Mouse (Mus musculus): ENCODE measurements at regions not wholly inside any gene's neighbourhood (a gene's known extent, or its start where the extent isn't known, plus 50 kb on each side); places are given as distances from the start of the nearest gene placed in this dataset.

DNA sequence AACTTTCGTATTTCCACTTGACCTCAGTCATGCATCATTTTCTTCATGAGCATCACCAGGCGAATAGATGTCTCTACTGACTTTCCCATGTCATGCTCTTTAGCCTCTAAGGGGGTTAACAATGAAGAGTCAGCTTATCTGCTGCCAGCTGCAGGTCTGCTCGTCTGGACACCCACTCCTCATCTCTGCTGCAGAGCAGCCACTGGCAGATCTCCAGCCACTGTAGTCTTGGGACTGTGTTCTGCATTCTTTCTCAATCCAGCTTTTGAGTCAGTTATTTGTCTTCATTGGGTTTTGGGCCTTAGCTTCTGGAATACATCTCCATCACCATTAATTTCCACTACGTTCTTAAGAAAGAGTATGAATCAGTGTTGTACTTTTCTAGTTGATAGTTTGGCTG, 280.0 kb downstream of the Gm5447 start:
- Histone ChIP-seq H3K4me3 (ENCODE audit: low read depth, low read length) (no peak overlapping the region), H3K27me3 (replicated peaks; ENCODE audit: control insufficient read depth, insufficient read depth, low read length) (no peaks in the 10 kb centered on the region), H3K27ac (ENCODE audit: low read depth, low read length) (no peak overlapping the region), H3K9ac (ENCODE audit: low read length) (no peak overlapping the region), H3K36me3 (ENCODE audit: control insufficient read depth, insufficient read depth, low read length) (no peaks in the 10 kb centered on the region), H3K4me1 (ENCODE audit: control insufficient read depth, insufficient read depth, low read length) (no peaks in the 10 kb centered on the region), H3K9me3 (replicated peaks; ENCODE audit: control insufficient read depth, low read length) (no peaks in the 10 kb centered on the region), H3K4me2 (ENCODE audit: low read length) (no peak overlapping the region)
- 79% methylated on average over 4 of the region's 4 CpGs for WGBS
- no peak for DNase-seq (ENCODE audit: low spot score)
- ATAC-seq = no peak

DNA sequence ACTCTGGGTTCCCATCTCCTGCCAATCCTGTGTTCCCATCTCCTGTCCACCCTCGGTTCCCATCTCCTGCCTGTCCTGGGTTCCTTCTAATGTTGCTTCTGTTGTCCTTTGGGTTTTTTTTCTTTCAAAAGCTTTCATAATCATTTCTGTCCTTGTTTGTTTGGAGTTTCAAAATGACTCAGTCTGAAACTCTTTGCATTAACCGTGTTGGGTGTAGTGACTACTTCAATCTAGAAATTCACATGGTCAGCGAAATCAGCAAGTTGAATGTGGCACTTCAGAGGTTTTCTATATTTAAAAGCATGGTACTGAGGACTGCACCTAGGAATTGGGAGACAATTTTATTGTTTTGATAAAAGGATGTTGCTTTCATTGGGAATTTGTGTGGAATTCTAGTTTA, 280.7 kb downstream of the Gm5447 start:
- Histone ChIP-seq H3K9me3 (replicated peaks; ENCODE audit: control insufficient read depth, low read length) (no peaks in the 10 kb centered on the region), H3K4me2 (ENCODE audit: low read length) (no peak overlapping the region), H3K36me3 (ENCODE audit: control insufficient read depth, insufficient read depth, low read length) (no peaks in the 10 kb centered on the region), H3K4me3 (ENCODE audit: low read depth, low read length) (no peak overlapping the region), H3K4me1 (ENCODE audit: control insufficient read depth, insufficient read depth, low read length) (no peaks in the 10 kb centered on the region), H3K27me3 (replicated peaks; ENCODE audit: control insufficient read depth, insufficient read depth, low read length) (no peaks in the 10 kb centered on the region), H3K27ac (ENCODE audit: low read depth, low read length) (no peak overlapping the region), H3K9ac (ENCODE audit: low read length) (no peak overlapping the region)
- ATAC-seq = no peak
- no peak for DNase-seq (ENCODE audit: low spot score)
- WGBS = 90% methylated on average over 3 of the region's 3 CpGs

DNA sequence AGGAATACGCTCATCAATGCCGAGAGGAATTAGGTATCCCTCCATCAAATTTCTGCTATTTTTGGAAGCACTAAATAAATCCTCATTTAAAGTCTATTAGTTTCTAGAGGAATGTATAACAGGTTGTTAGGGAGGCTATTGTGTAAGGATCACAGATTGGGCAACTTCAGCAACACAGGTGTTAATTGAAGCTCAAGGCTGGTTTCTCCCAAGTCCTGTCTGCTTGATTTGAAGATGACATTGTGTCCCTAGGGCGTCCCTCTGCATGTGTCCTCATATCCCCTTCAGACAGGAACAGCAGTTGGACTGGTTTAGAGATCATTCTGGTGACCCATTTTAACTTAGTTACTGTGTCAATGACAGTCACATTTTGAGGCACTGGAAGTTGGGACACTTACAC, 281.5 kb downstream of the Gm5447 start:
- WGBS = 88% methylated on average over 3 of the region's 3 CpGs
- H3K27me3 ChIP-seq (replicated peaks; ENCODE audit: control insufficient read depth, insufficient read depth, low read length) = no peaks in the 10 kb centered on the region
- ATAC-seq (no peak), DNase-seq (ENCODE audit: low spot score) (no peak)
- H3K4me1 ChIP-seq (ENCODE audit: control insufficient read depth, insufficient read depth, low read length) = no peaks in the 10 kb centered on the region
- H3K9ac ChIP-seq (ENCODE audit: low read length) = no peak overlapping the region
- H3K4me3 ChIP-seq (ENCODE audit: low read depth, low read length) = no peak overlapping the region
- no peaks in the 10 kb centered on the region for H3K9me3 ChIP-seq (replicated peaks; ENCODE audit: control insufficient read depth, low read length)
- H3K4me2 ChIP-seq (ENCODE audit: low read length) = no peak overlapping the region
- H3K36me3 ChIP-seq (ENCODE audit: control insufficient read depth, insufficient read depth, low read length) = no peaks in the 10 kb centered on the region
- no peak overlapping the region for H3K27ac ChIP-seq (ENCODE audit: low read depth, low read length)

DNA sequence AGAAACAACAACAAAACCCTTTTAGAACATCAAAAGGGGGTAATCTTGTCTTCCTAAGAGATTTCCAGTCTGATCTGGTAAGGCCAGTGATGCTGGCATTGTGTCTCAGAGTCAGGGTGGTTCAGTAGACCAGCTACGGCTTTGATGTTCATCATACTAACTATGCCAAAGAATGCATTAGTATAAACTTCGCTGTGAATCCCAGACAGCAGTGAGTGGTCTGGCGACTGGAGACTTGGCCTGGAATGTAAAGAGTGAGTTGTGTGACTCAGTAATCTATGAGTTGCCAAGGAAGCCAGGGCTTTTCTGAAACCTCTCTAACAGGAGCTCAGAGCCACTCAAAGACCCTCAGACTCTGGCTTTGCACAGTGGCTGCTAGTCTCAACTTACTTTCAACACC, 288.1 kb upstream of the Foxq1 start:
- H3K9me3 ChIP-seq (replicated peaks; ENCODE audit: control insufficient read depth, low read length) = no peaks in the 10 kb centered on the region
- no peaks in the 10 kb centered on the region for H3K27me3 ChIP-seq (replicated peaks; ENCODE audit: control insufficient read depth, insufficient read depth, low read length)
- no peak for DNase-seq (ENCODE audit: low spot score)
- no peaks in the 10 kb centered on the region for H3K36me3 ChIP-seq (ENCODE audit: control insufficient read depth, insufficient read depth, low read length)
- no peaks in the 10 kb centered on the region for H3K4me1 ChIP-seq (ENCODE audit: control insufficient read depth, insufficient read depth, low read length)
- H3K27ac ChIP-seq (ENCODE audit: low read depth, low read length) = no peak overlapping the region
- whole genome bisulfite sequencing = 80% methylated on average over 3 of the region's 3 CpGs
- H3K4me2 ChIP-seq (ENCODE audit: low read length) = no peak overlapping the region
- ATAC-seq = no peak
- H3K9ac ChIP-seq (ENCODE audit: low read length) = no peak overlapping the region
- no peak overlapping the region for H3K4me3 ChIP-seq (ENCODE audit: low read depth, low read length)

DNA sequence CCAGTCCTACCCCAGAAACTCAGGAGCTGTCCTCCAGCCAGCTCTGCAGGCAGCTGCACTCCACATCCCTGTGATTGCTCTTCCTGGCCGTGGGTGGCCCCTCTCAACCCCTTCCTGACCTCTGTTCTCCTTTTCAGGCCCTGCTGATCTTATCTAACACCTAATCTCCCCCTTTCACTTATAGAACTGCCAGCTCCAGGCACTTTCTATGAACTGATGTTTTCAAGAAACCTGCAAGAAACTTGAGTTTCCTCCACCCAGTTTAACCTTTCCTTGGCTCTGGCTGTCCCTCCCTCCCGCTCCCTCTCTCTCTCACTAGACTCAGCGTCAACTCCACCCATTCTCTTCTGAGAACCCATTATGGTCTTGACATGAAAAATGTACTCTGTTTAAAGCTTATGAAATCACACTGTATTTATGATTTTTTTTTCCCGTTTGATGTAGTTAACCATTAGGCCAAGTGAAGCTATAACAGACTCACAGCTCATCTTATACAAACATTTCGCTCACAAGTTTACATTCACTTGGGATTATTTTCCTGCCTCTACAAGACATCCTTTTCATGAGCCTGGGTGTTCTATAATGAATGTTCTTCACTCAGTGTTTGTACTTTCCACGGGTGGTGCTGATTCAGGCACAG, 279.8 kb upstream of the Foxq1 start:
- Histone ChIP-seq H3K4me2 (ENCODE audit: low read length) (no peak overlapping the region), H3K4me1 (ENCODE audit: control insufficient read depth, insufficient read depth, low read length) (no peaks in the 10 kb centered on the region), H3K9ac (ENCODE audit: low read length) (no peak overlapping the region), H3K36me3 (ENCODE audit: control insufficient read depth, insufficient read depth, low read length) (no peaks in the 10 kb centered on the region), H3K27me3 (replicated peaks; ENCODE audit: control insufficient read depth, insufficient read depth, low read length) (no peaks in the 10 kb centered on the region), H3K4me3 (ENCODE audit: low read depth, low read length) (no peak overlapping the region), H3K9me3 (replicated peaks; ENCODE audit: control insufficient read depth, low read length) (no peaks in the 10 kb centered on the region), H3K27ac (ENCODE audit: low read depth, low read length) (no peak overlapping the region)
- 74% methylated on average over 6 of the region's 6 CpGs for WGBS
- no peak for ATAC-seq
- no peak for DNase-seq (ENCODE audit: low spot score)

DNA sequence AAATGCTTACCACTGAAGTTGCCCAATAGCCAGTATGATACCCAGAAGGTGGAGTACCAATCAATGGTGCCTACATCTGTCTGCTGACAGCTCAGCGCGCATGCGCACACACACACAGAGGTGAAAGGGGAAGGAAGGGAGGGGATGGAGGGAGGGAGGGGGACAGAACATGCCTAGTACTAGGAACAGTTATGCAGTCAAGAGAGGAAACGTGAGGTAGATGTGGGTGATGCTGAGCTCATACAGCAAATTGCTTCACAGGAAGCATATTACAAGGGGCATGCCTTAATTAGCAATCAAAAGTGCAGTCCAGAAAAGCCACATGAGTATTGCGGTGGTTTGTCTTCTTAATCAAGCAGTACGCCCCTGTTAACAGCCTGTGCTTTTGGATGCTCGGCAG, 265.3 kb upstream of the Foxq1 start:
- Histone ChIP-seq H3K36me3 (ENCODE audit: control insufficient read depth, insufficient read depth, low read length) (no peaks in the 10 kb centered on the region), H3K4me3 (ENCODE audit: low read depth, low read length) (no peak overlapping the region), H3K27ac (ENCODE audit: low read depth, low read length) (no peak overlapping the region), H3K27me3 (replicated peaks; ENCODE audit: control insufficient read depth, insufficient read depth, low read length) (no peaks in the 10 kb centered on the region), H3K4me2 (ENCODE audit: low read length) (no peak overlapping the region), H3K4me1 (ENCODE audit: control insufficient read depth, insufficient read depth, low read length) (no peaks in the 10 kb centered on the region), H3K9ac (ENCODE audit: low read length) (no peak overlapping the region), H3K9me3 (replicated peaks; ENCODE audit: control insufficient read depth, low read length) (no peaks in the 10 kb centered on the region)
- 89% methylated on average over 7 of the region's 7 CpGs for whole genome bisulfite sequencing
- no peak for DNase-seq (ENCODE audit: low spot score)
- no peak for ATAC-seq

DNA sequence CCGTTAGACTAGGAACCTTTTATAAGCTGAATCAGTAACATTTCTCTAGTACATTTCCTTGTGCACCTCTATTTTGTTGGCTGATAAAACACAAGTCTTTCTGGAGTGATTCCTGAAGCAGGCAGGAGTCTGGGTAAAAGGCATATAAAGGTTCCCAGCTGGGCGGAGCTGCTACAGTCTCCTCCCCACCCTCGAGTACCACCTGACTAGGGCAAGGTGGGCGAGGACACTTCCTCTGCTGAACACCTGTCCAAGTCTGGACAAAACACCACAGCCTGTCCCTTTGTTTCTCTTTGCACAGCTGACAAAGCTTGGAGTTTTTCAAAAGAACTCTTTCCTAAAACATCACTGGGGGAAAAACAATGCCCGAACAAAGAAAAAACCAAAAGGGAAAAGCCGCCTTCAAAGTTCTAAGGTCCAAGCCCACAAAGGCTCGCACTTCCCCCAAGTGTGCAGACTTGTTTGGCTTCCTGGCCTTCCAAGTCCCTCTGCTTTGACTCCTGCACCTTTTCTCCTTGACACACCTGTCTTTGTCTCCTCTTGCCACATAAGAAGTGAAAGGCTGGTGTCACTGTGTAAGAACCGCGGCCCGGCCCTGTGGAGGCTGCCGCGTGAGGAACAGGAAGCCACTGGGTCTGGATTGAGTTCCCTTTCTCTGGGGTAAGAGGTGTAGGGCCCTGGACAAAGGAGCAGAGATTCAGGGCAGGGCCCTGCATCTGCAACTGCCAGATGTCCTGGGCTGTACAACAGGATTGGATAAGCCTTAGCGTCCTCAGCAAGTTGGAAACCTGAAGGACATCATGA, 263.1 kb upstream of the Foxq1 start:
- Histone ChIP-seq H3K9me3 (replicated peaks; ENCODE audit: control insufficient read depth, low read length) (no peaks in the 10 kb centered on the region), H3K27ac (ENCODE audit: low read depth, low read length) (no peak overlapping the region), H3K36me3 (ENCODE audit: control insufficient read depth, insufficient read depth, low read length) (no peaks in the 10 kb centered on the region), H3K4me3 (ENCODE audit: low read depth, low read length) (no peak overlapping the region), H3K27me3 (replicated peaks; ENCODE audit: control insufficient read depth, insufficient read depth, low read length) (no peaks in the 10 kb centered on the region), H3K4me2 (ENCODE audit: low read length) (no peak overlapping the region), H3K9ac (ENCODE audit: low read length) (no peak overlapping the region), H3K4me1 (ENCODE audit: control insufficient read depth, insufficient read depth, low read length) (no peaks in the 10 kb centered on the region)
- ATAC-seq = no peak
- no peak for DNase-seq (ENCODE audit: low spot score)
- 82% methylated on average over 13 of the region's 13 CpGs for WGBS

DNA sequence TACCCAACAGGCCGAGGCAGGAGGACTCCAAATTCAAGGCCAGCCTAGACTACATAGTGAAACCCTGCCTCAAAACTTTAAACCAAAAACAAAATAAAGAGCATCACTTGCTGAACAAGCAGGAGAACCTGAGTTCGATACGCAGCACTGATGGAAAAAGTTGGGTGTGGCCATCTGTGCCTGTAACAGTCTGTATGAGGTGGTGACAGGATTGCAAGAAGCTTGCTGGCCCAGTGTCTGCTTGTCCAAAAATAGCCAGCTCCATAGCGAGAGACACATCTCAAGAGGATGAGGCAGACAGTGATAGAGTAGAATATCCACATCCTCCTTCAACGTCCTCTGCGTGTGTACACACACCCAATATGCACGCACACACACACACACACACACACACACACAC, 261.9 kb upstream of the Foxq1 start:
- no peak overlapping the region for H3K4me3 ChIP-seq (ENCODE audit: low read depth, low read length)
- H3K4me1 ChIP-seq (ENCODE audit: control insufficient read depth, insufficient read depth, low read length) = no peaks in the 10 kb centered on the region
- no peak for DNase-seq (ENCODE audit: low spot score)
- H3K9me3 ChIP-seq (replicated peaks; ENCODE audit: control insufficient read depth, low read length) = no peaks in the 10 kb centered on the region
- H3K27ac ChIP-seq (ENCODE audit: low read depth, low read length) = no peak overlapping the region
- ATAC-seq = no peak
- no peak overlapping the region for H3K9ac ChIP-seq (ENCODE audit: low read length)
- no peak overlapping the region for H3K4me2 ChIP-seq (ENCODE audit: low read length)
- WGBS = 95% methylated on average over 7 of the region's 7 CpGs
- no peaks in the 10 kb centered on the region for H3K36me3 ChIP-seq (ENCODE audit: control insufficient read depth, insufficient read depth, low read length)
- H3K27me3 ChIP-seq (replicated peaks; ENCODE audit: control insufficient read depth, insufficient read depth, low read length) = no peaks in the 10 kb centered on the region

DNA sequence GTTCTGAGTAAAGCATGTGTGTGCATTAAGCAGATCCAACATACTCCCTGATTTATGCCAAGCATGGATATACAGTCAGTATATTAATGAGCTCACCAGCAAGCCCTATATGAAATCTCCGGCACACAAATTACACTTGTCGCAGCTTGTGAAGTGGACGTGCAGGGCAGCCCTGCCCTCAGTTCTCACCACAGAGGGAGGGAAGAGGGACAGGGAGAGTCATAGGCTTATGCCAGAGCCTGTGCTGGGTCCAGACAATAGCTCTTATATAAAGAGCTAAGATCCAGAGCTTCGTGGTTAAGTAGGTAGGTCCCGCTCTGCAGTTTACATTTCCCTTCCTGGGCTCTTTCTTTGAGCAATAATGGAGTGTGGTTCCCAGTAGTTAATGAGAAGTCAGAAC, 252.7 kb upstream of the Foxq1 start:
- H3K27me3 ChIP-seq (replicated peaks; ENCODE audit: control insufficient read depth, insufficient read depth, low read length) = no peaks in the 10 kb centered on the region
- H3K27ac ChIP-seq (ENCODE audit: low read depth, low read length) = no peak overlapping the region
- no peaks in the 10 kb centered on the region for H3K36me3 ChIP-seq (ENCODE audit: control insufficient read depth, insufficient read depth, low read length)
- 82% methylated on average over 5 of the region's 5 CpGs for whole genome bisulfite sequencing
- H3K4me2 ChIP-seq (ENCODE audit: low read length) = no peak overlapping the region
- H3K9ac ChIP-seq (ENCODE audit: low read length) = no peak overlapping the region
- no peaks in the 10 kb centered on the region for H3K9me3 ChIP-seq (replicated peaks; ENCODE audit: control insufficient read depth, low read length)
- DNase-seq (ENCODE audit: low spot score) (no peak), ATAC-seq (no peak)
- no peaks in the 10 kb centered on the region for H3K4me1 ChIP-seq (ENCODE audit: control insufficient read depth, insufficient read depth, low read length)
- H3K4me3 ChIP-seq (ENCODE audit: low read depth, low read length) = no peak overlapping the region

All from forebrain, embryonic 14.5 days (tissue).